Mouse (Mus musculus) liver, embryonic 15.5 days (tissue): Measurements from ENCODE around the gene 1700011M02Rik. TPM values are rescaled to one million over a fixed set of nuclear protein-coding genes. Genes with fewer than 3 reads are reported as not detected.

Experiments used
- polyA plus RNA-seq: library from polyadenylated mRNA; unstranded; fragments of >200 nt; fragmentation: Nextera tagmentation; extraction: Ambion mirVana; gene quantifications from 2 replicates; pipeline ENCODE4 v1.2.1, GENCODE M21; 2015

Gene 1700011M02Rik
- polyA plus RNA-seq, 1 experiment from 2014 or later, result not detected

Other genes starting within 250 kb of the 1700011M02Rik start
- gene Gm3880, start 221.9 kb upstream of the 1700011M02Rik start, polyA plus RNA-seq, result not detected in 2 replicates
- not detected in 2 replicates for gene Gm9112, start 201.3 kb upstream of the 1700011M02Rik start, polyA plus RNA-seq
- not detected in 2 replicates for gene Dmrtc1b, start 201.0 kb upstream of the 1700011M02Rik start, polyA plus RNA-seq
- not detected in 2 replicates for gene Dmrtc1c1, start 105.9 kb upstream of the 1700011M02Rik start, polyA plus RNA-seq
- not detected in 2 replicates for gene Dmrtc1c2, start 54.3 kb upstream of the 1700011M02Rik start, polyA plus RNA-seq
- not detected in 2 replicates for gene 1700031F05Rik, start 40.9 kb upstream of the 1700011M02Rik start, polyA plus RNA-seq
- gene Dmrtc1a, start 218 bp upstream of the 1700011M02Rik start, polyA plus RNA-seq, result not detected in 2 replicates
- not detected in 2 replicates for gene 1700018G05Rik, start 19.5 kb downstream of the 1700011M02Rik start, polyA plus RNA-seq